Mouse (Mus musculus) heart, adult 2 months (tissue): ENCODE data around the gene Atp6v1f.

Experiments used
- CTCF ChIP-seq: fragments of 200-600 bp; IDR thresholded peaks from 2 replicates; pipeline ENCODE4 v1.8.1; 2022; ENCODE audit warnings: antibody characterized with exemption, mild to moderate bottlenecking, moderate library complexity
- POLR2A ChIP-seq: fragments of 200-500 bp; IDR thresholded peaks from 2 replicates; pipeline ENCODE4 v1.6.1; 2011; ENCODE audit warnings: mild to moderate bottlenecking, low read depth, low read length, control low read depth; ENCODE audit not compliant: insufficient read depth

GRCm38 (mm10) chr6:29428171-29428570 is 39.3 kb upstream of the Atp6v1f start:
- TF ChIP-seq CTCF = no peak
- no peak for TF ChIP-seq POLR2A
